Mouse (Mus musculus) induced T-regulatory cell, adult 2 months (primary cell): ENCODE data around the gene Stil.
A peak's percentile ranks its signal among the peaks of the same experiment; 100 is the strongest.

Experiments used
- DNase-seq: peaks from one replicate; pipeline ENCODE4 v3.0.0-alpha.2; 2012; ENCODE audit warnings: low read depth

Gene Stil

GRCm38 (mm10) chr4:115051245-115051644 lies 51.3 kb downstream of the Stil start:
- no peak for DNase-seq

DNA sequence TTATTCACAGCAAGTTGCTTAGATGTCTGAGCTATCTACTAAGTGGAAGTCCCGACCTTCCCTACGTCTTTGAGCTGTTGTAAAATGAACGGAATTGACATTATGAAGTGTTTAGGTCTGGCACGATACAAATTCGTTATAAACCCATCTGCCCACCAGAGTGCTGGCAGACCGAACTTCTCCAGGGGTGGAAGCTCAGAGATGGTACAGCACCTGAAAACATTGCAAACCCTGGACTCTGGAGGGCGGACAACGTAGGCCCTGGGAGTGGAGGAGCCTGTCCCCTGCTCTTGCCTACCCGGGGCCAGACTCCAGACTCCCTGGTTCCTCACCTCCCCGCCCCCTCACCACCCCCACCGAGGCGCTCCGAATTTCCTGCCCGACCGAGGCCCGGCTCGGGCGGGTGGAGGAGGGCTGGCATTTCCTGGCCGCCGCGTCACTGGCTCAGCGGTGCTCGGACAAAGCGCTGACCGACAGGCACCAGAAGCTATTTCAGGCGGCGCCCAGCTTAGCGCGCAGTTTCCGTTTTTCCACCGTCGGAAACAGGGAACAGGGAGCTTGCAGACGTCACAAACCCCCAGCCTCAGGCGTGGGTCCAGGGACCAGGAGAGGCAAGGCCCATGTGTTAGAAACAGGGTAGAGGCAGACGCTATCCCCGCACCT lies 52.5 kb downstream of the Stil start:
- DNase-seq, result no peak

GRCm38 (mm10) chr4:115055044-115055443 lies 55.1 kb downstream of the Stil start:
- no peak for DNase-seq

GRCm38 (mm10) chr4:115055691-115056090 lies 55.7 kb downstream of the Stil start:
- no peak for DNase-seq

- no peak for DNase-seq
These were observed 56.5 kb downstream of the Stil start, which contains the start of gene Tal1 for GRCm38 (mm10) chr4:115056371-115056920. Tal1 (plus strand) TSS chr4:115056426.

DNA sequence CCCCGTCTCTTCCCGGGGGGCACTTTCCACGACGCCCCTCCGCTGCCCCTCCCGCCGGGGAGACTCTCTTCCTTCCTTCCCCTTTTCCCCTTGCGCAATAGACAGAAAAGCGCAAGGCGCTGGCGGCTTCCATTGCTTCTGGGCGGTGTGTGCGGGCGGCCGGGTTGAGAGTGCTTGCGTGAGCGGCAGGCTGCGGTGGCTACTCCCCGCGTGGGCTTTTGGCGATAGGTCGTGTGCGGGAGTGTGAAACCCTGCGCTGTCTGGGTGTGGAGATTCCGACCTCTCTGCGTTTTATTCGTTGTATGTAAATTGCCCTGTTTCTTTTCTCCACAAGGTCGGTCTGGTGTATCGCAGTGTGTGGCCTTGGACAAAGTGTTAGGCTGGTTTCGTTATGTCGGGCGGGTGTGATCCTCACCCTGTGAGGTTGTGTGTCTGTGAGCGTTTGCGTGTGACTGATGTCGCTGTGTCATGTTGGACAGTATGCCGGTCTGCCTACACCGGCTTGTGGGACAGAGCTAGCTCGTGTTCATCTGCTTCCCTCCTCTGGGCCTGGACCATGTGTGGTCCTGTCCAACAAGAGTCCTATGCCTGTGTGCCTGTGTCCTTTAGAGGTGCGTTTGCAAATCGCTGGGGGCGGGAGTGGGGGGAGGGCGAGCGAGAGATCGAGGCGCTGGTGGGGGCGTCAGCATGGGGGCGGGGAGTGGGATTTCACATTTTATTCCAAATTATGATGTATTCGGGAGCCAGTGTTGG lies 57.1 kb downstream of the Stil start:
- peak; percentile 65 for DNase-seq

DNA sequence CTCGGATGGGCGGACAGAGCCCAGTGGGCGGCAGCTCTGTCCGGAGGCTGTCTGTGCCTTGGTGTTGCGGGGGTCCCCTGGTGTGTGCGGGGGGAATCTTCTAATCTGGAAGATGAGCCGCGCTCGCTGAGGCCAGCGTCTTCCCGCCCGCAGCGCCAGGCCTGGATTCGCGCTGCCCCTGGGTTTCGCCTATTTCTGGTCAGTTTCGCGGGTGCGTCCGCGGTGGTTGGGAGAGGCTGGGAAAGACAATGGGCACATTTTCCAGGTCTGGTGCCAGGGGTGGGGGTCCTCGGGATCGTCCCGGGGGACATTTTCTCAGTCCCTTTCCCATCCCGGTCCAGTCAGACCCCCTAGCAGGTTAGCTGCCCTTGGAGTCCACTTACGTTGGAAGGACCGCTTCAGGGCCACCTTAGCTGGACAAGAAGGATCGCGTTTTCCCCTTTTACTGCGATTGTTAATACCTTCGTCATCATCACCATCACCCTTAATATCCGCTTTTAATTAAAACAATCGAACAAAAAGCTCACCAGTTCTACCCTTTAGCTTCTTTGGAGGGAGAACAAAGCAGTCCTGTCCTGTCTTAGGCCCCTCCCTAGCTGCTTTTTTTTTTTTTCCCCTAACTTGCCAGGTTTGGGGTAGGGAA lies 57.8 kb downstream of the Stil start:
- no peak for DNase-seq

- DNase-seq, result peak; percentile 60
These were observed 58.4 kb downstream of the Stil start for GRCm38 (mm10) chr4:115058317-115058761.

DNA sequence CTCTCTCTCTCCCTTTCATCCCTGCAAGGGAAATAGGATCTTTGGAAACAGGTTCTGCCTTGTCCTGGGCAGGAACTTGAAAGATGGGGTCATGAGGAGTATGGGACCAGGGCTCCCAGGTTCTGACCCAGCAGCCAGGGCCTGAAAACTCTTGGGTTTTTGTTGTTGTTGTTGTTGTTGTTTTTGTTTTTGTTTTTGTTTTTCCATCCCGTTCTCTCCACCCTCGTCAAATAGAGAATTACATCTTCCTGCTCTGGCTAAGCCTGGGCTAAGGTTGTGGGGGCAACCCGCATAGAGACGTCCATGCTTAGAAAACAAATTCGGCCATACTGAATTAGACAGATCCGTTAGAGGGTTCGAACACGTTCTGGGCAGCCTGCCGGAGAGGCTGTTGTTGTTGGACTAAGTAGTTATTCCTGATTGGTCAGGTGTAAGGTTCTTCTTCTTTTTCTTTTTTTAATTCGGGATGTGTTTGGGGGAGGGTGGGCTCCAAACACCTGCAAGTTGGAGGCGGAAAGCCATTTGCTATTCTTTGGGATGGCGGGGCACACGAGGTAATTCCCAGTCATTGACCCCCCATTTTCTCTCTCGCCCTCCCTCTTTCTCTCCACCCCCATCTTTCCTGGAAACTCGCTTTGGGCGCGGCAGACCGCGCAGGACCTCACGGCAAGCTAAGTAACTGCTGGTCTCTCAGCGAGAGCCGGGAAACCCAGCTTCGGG lies 59.1 kb downstream of the Stil start:
- DNase-seq, result no peak

- no peak for DNase-seq
These were observed 59.9 kb downstream of the Stil start for GRCm38 (mm10) chr4:115059871-115060270.

DNA sequence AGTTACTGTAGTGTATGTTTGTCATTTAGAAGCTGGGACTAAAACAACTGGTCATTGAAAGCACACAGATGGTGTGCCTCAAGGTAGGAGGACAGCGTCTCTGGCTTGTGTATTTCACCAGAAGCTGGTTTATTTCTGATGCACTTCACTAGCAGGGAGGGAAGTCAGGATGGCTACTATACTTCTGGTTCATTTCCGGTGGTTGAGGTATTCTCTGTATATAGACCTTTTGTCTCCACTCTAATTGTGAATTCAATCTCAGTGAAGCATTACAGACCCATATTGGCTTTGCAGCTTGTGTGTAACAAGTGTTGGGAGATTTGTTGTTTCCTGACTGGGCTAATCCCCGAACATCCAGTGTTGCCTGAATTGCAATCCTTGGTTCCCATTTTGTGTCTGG lies 60.8 kb downstream of the Stil start:
- no peak for DNase-seq

- DNase-seq, result no peak
These were observed 62.5 kb downstream of the Stil start for GRCm38 (mm10) chr4:115062540-115062874.

DNA sequence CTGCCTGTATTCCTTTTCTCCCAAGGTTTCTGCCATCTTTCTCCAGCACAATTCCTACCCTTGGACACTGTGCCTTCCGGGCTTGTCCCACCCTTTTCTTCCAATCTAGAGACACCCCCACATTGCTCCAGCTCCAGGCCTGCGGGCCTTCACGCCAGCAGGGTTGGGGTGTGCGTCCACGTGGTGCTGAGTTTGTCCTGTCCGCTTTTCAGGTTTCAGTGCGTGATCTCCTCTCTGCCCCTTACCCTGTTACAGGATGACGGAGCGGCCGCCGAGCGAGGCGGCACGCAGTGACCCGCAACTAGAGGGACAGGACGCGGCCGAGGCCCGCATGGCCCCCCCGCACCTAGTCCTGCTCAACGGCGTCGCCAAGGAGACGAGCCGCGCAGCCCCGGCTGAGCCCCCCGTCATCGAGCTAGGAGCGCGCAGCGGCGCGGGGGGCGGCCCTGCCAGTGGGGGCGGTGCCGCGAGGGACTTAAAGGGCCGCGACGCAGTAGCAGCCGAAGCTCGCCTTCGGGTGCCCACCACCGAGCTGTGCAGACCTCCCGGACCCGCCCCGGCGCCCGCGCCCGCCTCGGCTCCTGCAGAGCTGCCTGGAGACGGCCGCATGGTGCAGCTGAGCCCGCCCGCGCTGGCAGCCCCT lies 63.0 kb downstream of the Stil start:
- DNase-seq, result peak; percentile 40

GRCm38 (mm10) chr4:115063518-115064239 lies 63.7 kb downstream of the Stil start:
- no peak for DNase-seq

DNA sequence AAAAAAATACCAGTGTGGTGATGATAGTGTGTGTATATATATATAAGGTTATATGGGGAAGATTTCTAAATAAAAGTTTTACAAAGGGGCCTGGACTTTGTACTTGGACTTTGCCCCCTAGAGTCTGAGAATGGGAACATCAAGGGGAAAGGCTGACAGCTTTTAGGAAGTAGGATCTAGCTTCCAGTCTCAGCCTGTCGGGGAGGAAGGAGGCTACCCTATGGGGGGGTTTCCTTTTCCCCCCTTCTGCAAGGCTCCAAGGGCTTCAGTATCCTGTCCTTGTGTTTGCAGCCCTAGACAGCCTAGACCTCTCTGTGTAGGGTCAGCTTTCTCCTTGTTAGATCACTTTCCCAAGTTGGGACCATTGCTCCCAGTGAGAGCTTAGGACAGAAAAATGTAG lies 71.7 kb downstream of the Stil start:
- DNase-seq, result no peak

DNA sequence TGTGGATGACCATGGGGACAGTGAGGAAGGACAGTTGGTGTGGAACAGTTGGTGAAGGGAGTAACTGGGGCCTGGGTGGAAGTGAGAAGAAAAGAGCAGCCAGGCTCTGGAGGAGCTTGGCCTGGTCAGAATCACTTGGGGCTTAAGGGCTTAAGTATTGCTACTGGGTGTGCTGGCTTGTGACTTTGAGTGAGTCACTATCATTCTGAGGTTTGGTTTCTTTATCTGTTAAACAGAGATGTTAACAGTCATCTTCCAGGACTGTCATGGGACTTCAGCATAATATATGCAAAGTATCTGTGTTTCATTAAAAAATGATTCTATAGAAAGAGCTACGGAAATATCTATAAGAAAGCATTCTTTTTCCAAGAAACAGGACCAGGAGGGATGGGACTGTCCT lies 74.8 kb downstream of the Stil start:
- DNase-seq, result no peak

GRCm38 (mm10) chr4:115075204-115075915 lies 75.4 kb downstream of the Stil start:
- peak; percentile 57 for DNase-seq

- no peak for DNase-seq
These were observed 79.2 kb downstream of the Stil start for GRCm38 (mm10) chr4:115078892-115079820.

- no peak for DNase-seq
These were observed 79.9 kb downstream of the Stil start for GRCm38 (mm10) chr4:115079821-115080349.
